Mouse (Mus musculus): Measurements from ENCODE around the gene Tbp. TPM values are rescaled to one million over a fixed set of nuclear protein-coding genes. Genes with fewer than 3 reads are reported as not detected.

Tbp gene
- polyA plus RNA-seq, 1 experiment from 2014 or later, result 19.0 TPM

DNA sequence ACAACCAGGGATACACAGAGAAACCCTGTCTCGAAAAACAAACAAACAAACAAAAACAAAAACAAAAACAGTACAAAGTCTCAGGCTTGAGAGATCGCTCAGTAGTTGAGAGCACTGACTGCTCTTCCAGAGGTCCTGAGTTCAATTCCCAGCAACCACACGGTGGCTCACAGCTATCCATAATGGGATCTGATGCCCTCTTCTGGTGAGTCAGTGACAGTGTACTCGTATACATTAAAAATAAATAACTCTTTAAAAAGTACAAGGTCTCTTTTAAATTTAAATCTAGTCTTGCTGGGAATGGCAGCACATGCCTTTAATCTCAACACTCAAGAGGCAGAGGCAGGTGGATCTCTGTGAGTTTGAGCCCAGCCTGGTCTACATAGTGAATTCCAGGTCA, 27.0 kb upstream of the Tbp start:
- no peaks in the 10 kb centered on the region for H3K27me3 ChIP-seq (ENCODE audit: control insufficient read depth, insufficient read depth, low read length)
- no peak overlapping the region for H3K4me3 ChIP-seq (ENCODE audit: low read depth, low read length)
- H3K4me2 ChIP-seq (replicated peaks; ENCODE audit: low read depth), result no peak overlapping the region
- H3K9ac ChIP-seq (ENCODE audit: low read length), result no peak overlapping the region
- H3K27ac ChIP-seq (replicated peaks), result no peak overlapping the region
- no peaks in the 10 kb centered on the region for H3K9me3 ChIP-seq (ENCODE audit: control insufficient read depth, low read length)
- ATAC-seq (ENCODE audit: low FRiP score, low TSS enrichment) (no peak), DNase-seq (ENCODE audit: low spot score) (no peak)
- no peaks in the 10 kb centered on the region for H3K4me1 ChIP-seq (replicated peaks; ENCODE audit: control insufficient read depth, insufficient read depth)
- 87% methylated on average over 4 of the region's 4 CpGs for WGBS
- TF ChIP-seq CTCF (IDR thresholded peaks at IDR 0.05; ENCODE audit: low read depth) (peak; percentile 47), EP300 (optimal IDR thresholded peaks at IDR 0.05) (no peak)
- H3K36me3 ChIP-seq (ENCODE audit: control insufficient read depth, insufficient read depth, low read length), result peaks cover 29% of the 10 kb centered on the region

GRCm38 (mm10) chr17:15490542-15490941, 9.1 kb upstream of the Tbp start:
- Histone ChIP-seq H3K4me3 (ENCODE audit: low read depth, low read length) (no peak overlapping the region), H3K27ac (replicated peaks) (no peak overlapping the region), H3K4me1 (replicated peaks; ENCODE audit: control insufficient read depth, insufficient read depth) (no peaks in the 10 kb centered on the region), H3K9me3 (ENCODE audit: control insufficient read depth, low read length) (no peaks in the 10 kb centered on the region), H3K9ac (ENCODE audit: low read length) (no peak overlapping the region), H3K36me3 (ENCODE audit: control insufficient read depth, insufficient read depth, low read length) (peaks cover 14% of the 10 kb centered on the region), H3K4me2 (replicated peaks; ENCODE audit: low read depth) (no peak overlapping the region), H3K27me3 (ENCODE audit: control insufficient read depth, insufficient read depth, low read length) (no peaks in the 10 kb centered on the region)
- TF ChIP-seq EP300 (optimal IDR thresholded peaks at IDR 0.05), result no peak
- TF ChIP-seq CTCF (IDR thresholded peaks at IDR 0.05; ENCODE audit: low read depth), result no peak
- ATAC-seq (ENCODE audit: low FRiP score, low TSS enrichment) (no peak), DNase-seq (ENCODE audit: low spot score) (no peak)
- 91% methylated on average over 7 of the region's 7 CpGs for WGBS

DNA sequence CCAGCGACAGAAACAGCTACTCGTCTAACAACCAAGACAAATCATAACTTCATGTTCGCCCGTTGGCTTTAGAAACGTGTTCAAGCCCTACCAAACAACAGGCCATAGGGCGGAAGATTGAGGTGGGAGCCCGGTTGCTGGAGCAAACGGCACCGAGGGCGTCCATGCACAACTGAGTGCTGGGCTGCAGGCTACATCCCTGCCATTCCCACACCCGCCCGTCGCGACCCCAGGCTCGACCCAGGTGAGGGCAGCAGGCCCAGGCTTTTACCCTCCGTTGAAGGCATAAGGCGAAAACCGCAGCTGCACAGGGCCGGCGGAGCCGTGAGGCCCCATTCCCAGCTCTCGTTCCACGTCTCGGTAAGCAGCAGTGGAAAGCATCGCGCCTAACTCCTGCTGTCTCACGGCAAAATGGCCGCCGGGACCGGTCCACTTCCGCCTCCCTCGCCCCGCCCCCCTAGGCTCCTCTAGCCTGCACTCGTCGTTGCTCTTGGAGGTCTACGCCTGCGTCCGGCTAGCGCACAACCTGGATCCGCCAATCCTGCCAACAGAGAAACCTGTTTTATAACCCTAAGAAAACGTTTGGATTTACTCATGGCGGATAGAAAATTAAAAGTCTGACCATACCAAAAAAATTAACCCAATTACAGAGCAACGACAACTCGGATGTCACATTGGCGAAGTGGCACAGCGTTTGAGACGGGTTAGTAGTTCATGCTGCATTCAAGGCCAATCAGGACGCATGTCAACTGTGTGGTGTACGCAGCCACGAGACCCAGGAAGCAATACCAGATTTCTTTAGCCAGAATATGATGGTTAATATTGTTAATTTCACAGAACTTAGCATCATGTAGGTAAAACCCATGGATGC, 1.6 kb upstream of the Tbp start:
- peak; percentile 96 for ATAC-seq (ENCODE audit: low FRiP score, low TSS enrichment)
- peak overlapping the region; percentile 74 for H3K4me2 ChIP-seq (replicated peaks; ENCODE audit: low read depth)
- H3K4me1 ChIP-seq (replicated peaks; ENCODE audit: control insufficient read depth, insufficient read depth), result peaks cover 4% of the 10 kb centered on the region; the same call in 1 of the 2 replicates
- no peaks in the 10 kb centered on the region for H3K9me3 ChIP-seq (ENCODE audit: control insufficient read depth, low read length)
- H3K9ac ChIP-seq (ENCODE audit: low read length), result peak overlapping the region; percentile 88
- H3K4me3 ChIP-seq (ENCODE audit: low read depth, low read length), result peak overlapping the region; percentile 74
- H3K27ac ChIP-seq (replicated peaks), result peak overlapping the region; percentile 94
- under 1% methylated on average over 50 of the region's 50 CpGs for WGBS
- DNase-seq (ENCODE audit: low spot score), result peak; percentile 96
- TF ChIP-seq CTCF (IDR thresholded peaks at IDR 0.05; ENCODE audit: low read depth) (no peak), EP300 (optimal IDR thresholded peaks at IDR 0.05) (no peak)
- no peaks in the 10 kb centered on the region for H3K36me3 ChIP-seq (ENCODE audit: control insufficient read depth, insufficient read depth, low read length)
- H3K27me3 ChIP-seq (ENCODE audit: control insufficient read depth, insufficient read depth, low read length), result no peaks in the 10 kb centered on the region

GRCm38 (mm10) chr17:15498753-15499113, 955 bp upstream of the Tbp start:
- H3K9ac ChIP-seq (ENCODE audit: low read length), result no peak overlapping the region
- H3K27me3 ChIP-seq (ENCODE audit: control insufficient read depth, insufficient read depth, low read length), result no peaks in the 10 kb centered on the region
- H3K36me3 ChIP-seq (ENCODE audit: control insufficient read depth, insufficient read depth, low read length), result no peaks in the 10 kb centered on the region
- WGBS, result 38% methylated on average over 7 of the region's 7 CpGs
- TF ChIP-seq CTCF (IDR thresholded peaks at IDR 0.05; ENCODE audit: low read depth) (no peak), EP300 (optimal IDR thresholded peaks at IDR 0.05) (no peak)
- H3K4me1 ChIP-seq (replicated peaks; ENCODE audit: control insufficient read depth, insufficient read depth), result peaks cover 4% of the 10 kb centered on the region; the same call in 1 of the 2 replicates
- no peaks in the 10 kb centered on the region for H3K9me3 ChIP-seq (ENCODE audit: control insufficient read depth, low read length)
- peak overlapping the region; percentile 74; the same call in 1 of the 2 replicates for H3K4me3 ChIP-seq (ENCODE audit: low read depth, low read length)
- no peak for DNase-seq (ENCODE audit: low spot score)
- H3K4me2 ChIP-seq (replicated peaks; ENCODE audit: low read depth), result peak overlapping the region; percentile 74
- ATAC-seq (ENCODE audit: low FRiP score, low TSS enrichment), result no peak
- peak overlapping the region; percentile 94 for H3K27ac ChIP-seq (replicated peaks)

GRCm38 (mm10) chr17:15510694-15511093, 11.0 kb downstream of the Tbp start:
- H3K9me3 ChIP-seq (ENCODE audit: control insufficient read depth, low read length), result no peaks in the 10 kb centered on the region
- WGBS, result 80% methylated on average over 2 of the region's 2 CpGs
- H3K36me3 ChIP-seq (ENCODE audit: control insufficient read depth, insufficient read depth, low read length), result peaks cover 25% of the 10 kb centered on the region
- H3K9ac ChIP-seq (ENCODE audit: low read length), result no peak overlapping the region
- no peak overlapping the region for H3K4me3 ChIP-seq (ENCODE audit: low read depth, low read length)
- H3K4me2 ChIP-seq (replicated peaks; ENCODE audit: low read depth), result no peak overlapping the region
- H3K27ac ChIP-seq (replicated peaks), result no peak overlapping the region
- H3K27me3 ChIP-seq (ENCODE audit: control insufficient read depth, insufficient read depth, low read length), result no peaks in the 10 kb centered on the region
- DNase-seq (ENCODE audit: low spot score), result no peak
- TF ChIP-seq CTCF (IDR thresholded peaks at IDR 0.05; ENCODE audit: low read depth) (no peak), EP300 (optimal IDR thresholded peaks at IDR 0.05) (no peak)
- H3K4me1 ChIP-seq (replicated peaks; ENCODE audit: control insufficient read depth, insufficient read depth), result no peaks in the 10 kb centered on the region
- no peak for ATAC-seq (ENCODE audit: low FRiP score, low TSS enrichment)

GRCm38 (mm10) chr17:15517776-15518175, 18.1 kb downstream of the Tbp start:
- Histone ChIP-seq H3K9me3 (ENCODE audit: control insufficient read depth, low read length) (no peaks in the 10 kb centered on the region), H3K27me3 (ENCODE audit: control insufficient read depth, insufficient read depth, low read length) (no peaks in the 10 kb centered on the region), H3K4me3 (ENCODE audit: low read depth, low read length) (no peak overlapping the region), H3K9ac (ENCODE audit: low read length) (no peak overlapping the region), H3K4me1 (replicated peaks; ENCODE audit: control insufficient read depth, insufficient read depth) (no peaks in the 10 kb centered on the region), H3K27ac (replicated peaks) (no peak overlapping the region), H3K4me2 (replicated peaks; ENCODE audit: low read depth) (no peak overlapping the region), H3K36me3 (ENCODE audit: control insufficient read depth, insufficient read depth, low read length) (peaks cover 29% of the 10 kb centered on the region; the same call in 1 of the 2 replicates)
- no peak for TF ChIP-seq EP300 (optimal IDR thresholded peaks at IDR 0.05)
- peak; percentile 19; the same call in 1 of the 2 replicates for TF ChIP-seq CTCF (IDR thresholded peaks at IDR 0.05; ENCODE audit: low read depth)
- WGBS, result 73% methylated on average over 5 of the region's 5 CpGs
- DNase-seq (ENCODE audit: low spot score) (no peak), ATAC-seq (ENCODE audit: low FRiP score, low TSS enrichment) (no peak)

Measured in stomach, postnatal 0 days (tissue).